Mouse (Mus musculus) heart, postnatal 14 days (tissue): ENCODE data around the gene Smarcal1. TPM values are rescaled to one million over a fixed set of nuclear protein-coding genes. Genes with fewer than 3 reads are reported as not detected.

Source experiments
- DNase-seq, 2 experiments: peaks; one replicate each; pipeline ENCODE4 v3.0.0; 2021 to 2022
- intact Hi-C: fragments of 180-260 bp; cut with DNase I; formaldehyde crosslinking; loops from one replicate; pipeline ENCODE4 v1.15.1; 2025
- total RNA-seq, 2 experiments: library from RNA; stranded (reverse); gene quantifications; 2 replicates each; pipeline ENCODE4 v1.2.3; 2021

Smarcal1 gene
- total RNA-seq, 2 experiments from 2014 or later, result 25.6 to 26.2 TPM

DNA sequence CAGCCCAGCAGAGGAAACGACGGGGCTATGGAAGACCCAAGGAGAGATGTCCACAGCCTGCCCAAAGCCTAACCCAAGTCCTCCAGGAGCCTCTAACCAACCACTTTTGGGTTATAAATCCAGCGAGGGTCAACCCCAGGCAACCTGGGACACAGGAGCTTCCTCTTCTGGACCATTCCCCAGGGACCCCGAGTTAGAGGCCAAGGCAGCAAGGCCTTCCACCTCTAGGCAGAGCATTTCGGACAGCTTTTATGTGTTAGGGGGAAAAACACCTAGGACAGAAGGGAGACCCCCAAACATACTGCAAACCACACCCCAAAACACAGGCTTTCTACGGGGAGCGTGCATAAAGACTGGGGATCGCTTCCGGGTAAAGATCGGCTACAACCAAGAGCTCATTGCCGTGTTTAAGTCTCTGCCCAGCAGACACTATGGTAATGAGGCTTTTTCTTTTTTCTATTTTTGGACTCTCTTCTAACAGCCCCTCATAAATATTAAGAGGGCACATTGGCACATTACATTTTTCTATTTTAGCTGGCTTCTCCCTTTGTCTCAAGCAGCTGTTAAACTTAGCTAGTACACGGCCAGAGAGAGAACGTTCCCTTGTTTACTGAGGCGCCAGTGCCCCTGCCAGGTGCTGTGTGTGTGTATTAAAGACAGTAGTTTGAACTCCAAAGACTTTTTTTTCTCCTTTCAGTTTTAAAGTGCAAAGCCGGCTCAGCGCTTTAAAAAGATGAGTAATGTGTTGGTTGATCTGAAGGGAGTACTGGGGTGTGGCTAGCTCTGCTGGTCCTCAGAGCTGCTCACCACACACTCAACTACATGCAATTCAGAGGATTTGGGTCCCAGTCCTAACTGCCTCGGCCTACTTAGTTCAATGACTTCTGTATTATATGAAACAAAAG, 3.2 kb downstream of the Smarcal1 start:
- intact Hi-C loops, result no loop called here
- no peak for DNase-seq

DNA sequence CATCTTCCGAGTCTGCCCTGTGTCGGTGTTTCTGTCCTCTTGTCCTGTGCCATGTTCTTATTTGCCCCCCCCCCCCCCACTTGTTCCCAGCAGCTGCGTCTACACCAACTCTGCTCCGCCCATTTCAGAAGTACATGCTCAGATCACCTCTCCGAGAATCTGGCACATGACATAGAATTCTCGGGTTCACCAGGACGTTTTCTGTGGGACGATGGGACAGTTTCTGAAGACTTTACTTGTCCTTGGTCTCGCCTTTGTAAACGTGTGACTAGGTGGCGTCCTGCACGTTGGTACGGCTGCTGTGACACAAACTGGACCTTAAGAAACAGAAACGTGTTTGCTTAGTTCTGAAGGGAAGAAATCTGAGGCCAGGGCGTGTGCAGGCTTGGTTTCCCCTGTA, 4.5 kb downstream of the Smarcal1 start:
- intact Hi-C loops, result no loop called here
- no peak for DNase-seq

GRCm38 (mm10) chr1:72588763-72589162, 5.7 kb downstream of the Smarcal1 start:
- no peak for DNase-seq
- intact Hi-C loops, result no loop called here

DNA sequence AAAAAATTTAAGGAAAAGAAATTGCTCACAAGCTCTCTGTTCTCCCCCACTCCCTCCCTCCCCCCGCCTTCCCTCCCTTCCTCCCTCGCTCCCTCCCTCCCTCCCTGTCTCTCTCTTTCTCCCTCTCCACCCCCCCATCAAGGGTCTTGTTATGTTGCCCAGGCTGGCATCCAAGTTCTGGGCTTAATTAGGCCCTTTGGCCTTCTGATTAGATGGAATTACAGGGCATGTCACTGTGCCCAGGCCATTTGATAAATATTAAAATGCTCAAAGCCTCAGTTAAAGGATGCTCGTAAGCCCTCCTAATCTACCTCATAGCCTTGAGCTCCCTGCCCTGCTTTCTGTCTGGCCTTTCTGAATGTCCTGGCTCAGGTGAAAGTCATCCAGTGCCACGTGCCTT, 7.6 kb downstream of the Smarcal1 start:
- intact Hi-C loops, result no loop called here
- DNase-seq, result no peak

- intact Hi-C loops, result no loop called here
These were observed 9.3 kb downstream of the Smarcal1 start for GRCm38 (mm10) chr1:72592350-72592749.

GRCm38 (mm10) chr1:72593340-72593951, 10.4 kb downstream of the Smarcal1 start:
- intact Hi-C loops, result no loop called here
- DNase-seq, result peak; percentile 65 to 69

More at GRCm38 (mm10) chr1:72592350-72592749, 9.3 kb downstream of the Smarcal1 start:
- no peak for DNase-seq

DNA sequence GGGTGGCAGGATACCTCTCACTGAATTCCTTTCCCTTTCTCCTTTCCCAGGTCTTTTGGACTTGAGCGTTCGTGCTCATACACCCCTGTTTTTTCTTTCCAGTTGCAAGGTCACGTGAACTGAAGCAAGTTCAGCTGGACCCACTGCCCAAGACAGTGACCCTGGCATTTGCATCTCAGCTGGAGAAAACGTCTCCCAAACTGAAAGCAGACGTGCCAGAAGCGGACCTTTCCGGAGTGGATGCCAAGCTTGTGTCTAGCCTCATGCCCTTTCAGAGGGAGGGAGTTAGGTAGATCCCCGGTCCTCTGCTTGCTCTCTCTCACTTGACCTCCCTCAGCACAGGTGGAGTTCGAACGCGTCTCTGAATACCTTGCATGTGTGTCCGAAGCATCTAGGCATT, 12.6 kb downstream of the Smarcal1 start:
- intact Hi-C loops, result no loop called here
- DNase-seq, result no peak

- intact Hi-C loops, result no loop called here
- DNase-seq, result no peak
These were observed 13.2 kb downstream of the Smarcal1 start for GRCm38 (mm10) chr1:72596231-72596630.

DNA sequence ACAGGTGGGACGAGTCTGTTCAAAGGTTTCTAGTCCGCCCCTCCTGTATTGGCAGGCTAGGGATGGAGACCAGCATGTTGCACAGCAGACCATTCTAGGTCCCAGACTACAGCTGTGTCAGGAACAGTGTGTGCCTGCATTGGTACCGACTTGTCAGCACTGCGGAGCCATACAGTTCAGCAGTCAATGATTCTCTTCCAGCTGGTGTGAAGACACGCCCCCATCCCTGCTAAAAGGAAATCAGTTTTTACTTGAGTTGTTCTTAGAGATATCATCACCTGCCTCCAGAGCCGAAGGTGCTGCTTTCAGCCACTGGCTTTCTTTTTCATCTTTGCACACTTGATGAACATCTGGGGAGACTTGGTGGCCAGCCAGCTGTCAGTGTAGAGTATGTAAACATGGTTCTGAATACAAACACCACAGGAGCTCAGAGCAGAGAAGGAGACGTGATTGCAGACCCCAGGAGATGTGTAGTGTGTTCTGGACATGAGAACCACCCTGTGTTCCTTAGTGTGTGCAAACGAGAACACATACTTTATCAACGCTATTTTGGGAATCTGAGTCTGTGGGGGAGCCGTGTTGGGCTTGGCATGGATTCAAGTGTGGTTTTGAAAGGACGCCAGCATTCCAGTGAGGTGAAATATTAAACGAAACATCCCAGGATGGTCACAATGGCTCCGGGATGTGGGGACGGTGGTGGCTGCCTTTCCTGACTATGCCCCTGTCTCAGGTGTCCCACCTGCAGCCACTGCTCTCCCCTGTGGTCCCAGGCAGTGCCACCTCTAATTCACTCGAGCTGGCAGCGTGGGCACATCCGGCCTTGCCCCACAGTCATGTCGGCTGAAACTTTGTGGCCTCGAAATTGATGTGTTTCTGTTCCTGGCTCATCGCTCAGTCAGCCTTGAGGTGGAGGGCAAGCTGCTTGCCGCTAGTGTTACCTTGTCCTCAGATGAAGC, 16.4 kb downstream of the Smarcal1 start:
- DNase-seq, result peak; percentile 63 to 79
- intact Hi-C loops, result no loop called here

- intact Hi-C loops, result no loop called here
- no peak for DNase-seq
These were observed 17.7 kb downstream of the Smarcal1 start for GRCm38 (mm10) chr1:72600778-72601177.

DNA sequence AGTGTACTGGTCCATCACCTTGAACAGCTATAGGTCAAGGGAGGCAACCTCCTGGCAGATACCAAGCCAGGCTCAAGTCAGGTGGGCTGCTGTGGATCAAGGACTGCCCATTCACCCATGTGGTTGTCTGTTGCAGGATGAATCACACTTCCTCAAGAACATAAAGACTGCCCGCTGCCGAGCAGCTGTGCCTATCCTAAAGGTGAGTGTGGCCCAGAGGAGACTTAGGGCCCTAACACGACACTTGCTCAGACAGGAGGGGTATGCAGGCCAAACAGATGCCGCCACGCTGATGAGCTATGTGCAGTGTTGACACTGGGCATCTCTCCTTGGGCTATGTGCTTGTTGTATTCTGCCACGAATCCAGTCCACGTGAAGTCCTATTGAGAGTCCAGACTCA, 18.2 kb downstream of the Smarcal1 start:
- no peak for DNase-seq
- intact Hi-C loops, result no loop called here

DNA sequence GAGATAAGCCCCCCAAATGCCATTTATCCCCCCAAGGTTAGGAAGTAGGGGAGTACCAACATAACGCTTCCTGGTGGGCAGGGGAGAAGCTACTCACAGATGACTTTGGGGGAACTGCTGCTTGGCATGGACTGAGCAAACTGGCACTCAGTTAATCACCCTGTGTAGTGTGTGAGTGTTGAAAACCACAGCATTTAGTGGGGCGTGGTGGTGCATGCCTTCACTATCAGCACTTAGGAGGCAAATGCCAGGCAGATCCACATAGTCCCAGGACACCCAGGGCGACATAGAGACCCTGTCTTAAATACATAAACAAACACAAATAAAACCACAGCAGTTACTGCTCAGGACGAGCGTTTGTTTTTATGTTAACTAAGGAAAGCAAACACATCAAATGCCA, 19.1 kb downstream of the Smarcal1 start:
- intact Hi-C loops, result no loop called here
- DNase-seq, result no peak

DNA sequence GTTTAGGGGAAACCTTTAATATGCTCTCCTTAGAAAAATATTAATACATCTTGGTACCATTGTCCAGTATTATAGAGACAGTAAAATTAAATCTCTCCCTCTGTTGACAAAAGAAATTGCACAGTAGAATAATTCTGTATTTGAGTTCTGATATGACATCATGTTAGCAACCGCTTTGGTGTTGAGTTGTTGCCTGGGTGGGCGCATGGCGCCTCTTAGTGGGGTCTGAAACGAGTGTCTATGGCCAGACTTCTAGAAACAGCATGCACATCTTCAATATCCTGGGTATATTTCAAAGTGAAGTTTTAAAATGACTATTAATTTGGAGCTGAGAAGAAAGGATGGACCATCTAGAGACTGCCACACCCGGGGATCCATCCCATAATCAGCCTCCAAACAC, 19.8 kb downstream of the Smarcal1 start:
- intact Hi-C loops, result no loop called here
- no peak for DNase-seq

DNA sequence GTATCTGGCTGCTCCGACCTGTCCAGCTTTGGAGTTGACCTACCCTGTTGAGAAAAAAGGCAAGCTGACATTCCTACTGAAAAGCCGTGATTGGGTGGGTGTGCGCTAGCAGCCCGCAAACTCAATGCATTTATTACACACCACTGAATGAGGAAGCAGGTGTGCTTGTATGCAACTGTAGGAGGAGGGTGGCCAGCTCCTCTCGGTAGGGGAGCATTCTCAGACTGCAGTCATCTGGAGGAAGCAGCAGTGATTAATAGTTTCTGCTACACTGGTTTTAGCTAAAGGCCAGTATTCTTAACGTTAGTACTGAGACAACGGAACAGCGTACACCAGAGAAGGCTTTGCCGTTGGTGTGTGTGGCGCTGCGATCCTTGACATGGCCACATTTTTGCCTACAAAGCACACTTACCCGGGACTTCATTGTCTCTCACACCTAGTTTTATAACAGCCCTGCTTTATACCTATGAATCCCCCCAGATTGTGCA, 23.2 kb downstream of the Smarcal1 start:
- no peak for DNase-seq
- intact Hi-C loops, result no loop called here

DNA sequence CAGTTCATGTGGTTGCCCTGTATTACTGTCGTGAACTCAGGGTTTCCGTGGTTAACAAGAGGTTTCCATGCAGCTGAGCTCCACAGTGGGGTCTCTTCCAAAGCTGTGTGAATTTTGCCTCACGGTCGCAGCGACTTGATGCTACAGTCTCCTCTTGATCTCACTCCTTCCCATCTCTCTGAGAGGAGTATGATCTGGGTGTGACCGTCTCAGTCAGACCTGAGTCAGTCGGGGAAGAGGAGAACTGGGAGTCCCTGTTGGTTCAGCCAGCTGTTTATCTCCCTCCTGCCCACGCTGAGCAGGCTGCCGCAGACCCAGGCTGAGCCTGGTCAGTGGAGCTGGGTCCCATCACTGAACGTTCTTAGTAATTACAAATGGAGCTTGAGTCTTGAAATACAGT, 26.1 kb downstream of the Smarcal1 start:
- intact Hi-C loops, result no loop called here
- no peak for DNase-seq

DNA sequence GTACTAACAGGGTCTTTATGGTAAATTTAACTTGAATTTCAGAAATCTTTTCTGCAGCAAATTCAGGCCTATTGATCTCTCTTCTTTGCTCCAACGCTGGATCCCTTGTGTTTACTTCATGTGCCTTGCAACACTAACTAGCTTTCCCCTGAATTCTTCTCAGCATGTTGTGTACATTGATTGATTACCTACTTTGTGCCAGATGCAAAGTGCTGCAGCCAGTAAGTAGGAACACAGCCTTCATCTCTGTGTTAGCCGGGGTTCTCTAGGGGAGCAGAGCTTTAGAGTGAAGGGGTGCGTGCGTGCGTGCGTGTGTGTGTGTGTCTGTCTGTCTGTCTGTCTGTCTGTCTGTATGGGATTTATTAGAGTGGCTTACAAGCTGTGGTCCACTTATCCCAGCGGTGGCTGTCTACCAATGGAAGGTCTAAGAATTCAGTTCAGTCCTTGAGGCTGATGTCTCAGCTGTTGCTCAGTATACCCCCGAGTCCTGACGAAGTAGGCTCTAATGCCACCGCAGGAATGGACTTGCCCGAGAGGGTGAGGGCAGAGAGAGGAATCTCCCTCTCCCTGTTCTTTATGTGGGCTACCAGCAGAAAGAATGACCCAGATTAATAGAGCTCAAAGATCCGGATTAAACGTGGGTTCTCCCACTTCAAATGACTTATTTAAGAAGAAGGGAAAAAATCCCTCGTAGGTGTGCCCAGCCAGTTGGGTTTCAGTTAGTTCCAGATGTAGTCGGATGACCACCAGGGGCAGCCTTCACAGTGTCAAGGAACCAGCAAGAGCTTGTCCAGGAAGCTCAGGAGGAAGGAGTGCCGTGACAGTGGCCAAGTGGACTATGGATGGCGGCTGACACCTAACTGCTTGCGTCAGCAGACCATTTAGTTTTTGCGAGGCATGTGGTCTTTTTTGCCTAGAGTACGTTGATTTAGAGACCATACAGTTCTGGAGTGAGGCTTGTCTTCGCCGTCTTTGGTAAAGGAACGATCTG, 27.1 kb downstream of the Smarcal1 start:
- intact Hi-C loops, result no loop called here
- no peak for DNase-seq

DNA sequence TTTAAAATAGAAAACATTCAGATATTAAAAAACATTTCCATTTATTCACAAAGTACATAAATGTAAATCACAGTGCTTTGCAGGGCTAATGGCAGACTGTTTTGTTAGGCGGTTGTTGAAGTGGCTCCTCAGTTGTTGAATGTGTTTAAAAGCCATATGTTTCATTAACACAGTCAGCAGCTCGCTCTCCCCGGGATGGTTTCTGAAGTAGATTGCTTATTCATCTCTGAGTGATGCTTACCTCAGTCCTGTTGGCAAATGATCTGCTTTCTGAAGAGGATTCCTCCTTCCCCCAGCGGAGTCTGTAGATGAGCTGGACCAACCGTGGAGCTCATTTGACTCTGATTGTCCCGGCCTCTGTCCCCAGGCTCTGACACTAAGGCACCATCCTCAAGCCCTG, 29.1 kb downstream of the Smarcal1 start:
- intact Hi-C loops, result no loop called here
- DNase-seq, result no peak

- intact Hi-C loops, result no loop called here
- DNase-seq, result no peak
These were observed 52.2 kb downstream of the Smarcal1 start for GRCm38 (mm10) chr1:72635221-72635620.

GRCm38 (mm10) chr1:72640658-72641410, 57.8 kb downstream of the Smarcal1 start:
- intact Hi-C loops, result no loop called here
- peak; percentile 25 to 38 for DNase-seq
